Mouse (Mus musculus) CH12F3 (cell line): ENCODE measurements around the gene Btaf1.

Experiments
- in situ Hi-C: fragments of 300-500 bp; cut with MboI; formaldehyde crosslinking; loops from 2 replicates; pipeline ENCODE4 v1.14.3; 2020; ENCODE audit warnings: low sequenced_read_pairs

Gene Btaf1

DNA sequence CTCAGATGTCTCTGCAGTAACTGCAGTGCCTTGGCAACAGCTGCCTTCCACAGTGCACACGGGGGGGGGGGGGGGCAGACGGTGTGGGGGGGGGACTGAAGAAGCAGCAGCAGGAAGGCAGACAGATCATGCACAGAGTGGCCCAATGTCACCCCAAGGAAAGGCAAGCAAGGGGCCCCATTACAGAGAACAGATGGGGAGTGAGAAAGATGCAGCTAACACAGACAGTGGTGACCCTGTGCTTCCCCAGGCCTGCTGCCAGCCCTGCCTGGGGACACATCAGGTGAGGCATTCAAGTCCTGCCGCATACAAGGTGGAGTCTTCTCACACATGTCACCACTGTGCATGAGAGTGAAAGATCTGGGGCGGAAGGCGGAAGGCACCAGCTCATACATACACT, 94.7 kb downstream of the Btaf1 start:
- in situ Hi-C loops, result no loop called here

DNA sequence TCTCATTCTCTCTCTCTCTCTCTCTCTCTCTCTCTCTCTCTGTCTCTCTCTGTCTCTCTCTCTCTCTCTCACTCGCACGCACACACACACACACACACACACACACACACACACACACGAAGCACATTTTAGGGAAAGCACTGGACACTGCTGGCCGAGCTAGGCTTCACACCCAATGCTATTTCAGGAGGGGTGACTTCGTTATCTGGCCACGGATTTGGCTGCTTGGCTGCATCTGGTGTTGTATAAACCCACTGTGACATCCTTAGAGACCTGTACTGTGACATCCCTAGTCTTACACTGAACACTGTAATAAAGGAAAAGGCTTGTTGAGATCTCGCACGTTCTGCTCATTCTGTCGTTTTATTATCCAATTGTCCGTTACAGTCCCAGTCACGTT, 95.1 kb downstream of the Btaf1 start:
- in situ Hi-C loops, result no loop called here

DNA sequence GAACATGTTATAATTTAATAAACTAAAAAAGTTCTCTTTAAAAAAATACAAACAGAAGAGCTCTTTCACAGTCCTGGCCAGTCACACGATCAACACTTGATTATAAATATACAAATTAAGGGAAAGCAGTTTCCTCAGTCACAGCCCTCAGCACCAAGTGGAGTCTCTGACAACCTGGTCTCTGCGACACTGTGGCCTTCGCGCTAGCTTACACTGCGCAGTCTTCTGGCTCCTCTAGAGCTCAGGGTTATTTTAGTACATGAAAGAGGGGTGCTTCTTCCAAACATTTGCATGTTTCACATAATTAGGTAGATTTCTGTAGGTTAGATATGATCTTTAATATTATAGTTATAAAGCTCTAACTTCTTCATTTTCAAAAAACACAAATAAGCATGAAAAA, 96.3 kb downstream of the Btaf1 start:
- in situ Hi-C loops, result no loop called here

DNA sequence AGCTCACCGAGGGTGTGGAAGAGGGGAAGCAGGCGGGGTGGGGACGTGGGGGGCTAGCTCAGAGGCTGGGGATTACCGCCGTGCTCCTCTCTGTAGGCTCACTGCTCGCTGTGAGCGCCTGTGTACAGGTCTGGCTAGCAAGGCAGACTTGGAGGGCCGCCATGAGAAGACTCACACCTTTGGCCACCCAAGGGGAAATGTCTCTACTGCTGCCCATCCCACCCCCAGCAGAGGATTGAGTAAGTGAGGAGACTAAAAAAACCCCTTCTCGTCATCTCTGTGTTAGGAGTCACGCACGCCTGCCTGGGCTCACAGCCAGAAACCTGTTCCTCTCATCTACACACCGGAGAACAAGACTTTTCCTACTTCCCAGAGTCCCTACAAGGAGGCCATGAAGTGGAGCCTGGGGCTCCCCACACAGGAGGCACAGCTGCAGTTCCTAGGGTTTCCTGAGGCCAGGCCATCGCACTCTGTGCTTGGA, 100.0 kb downstream of the Btaf1 start:
- in situ Hi-C loops, result no loop called here

DNA sequence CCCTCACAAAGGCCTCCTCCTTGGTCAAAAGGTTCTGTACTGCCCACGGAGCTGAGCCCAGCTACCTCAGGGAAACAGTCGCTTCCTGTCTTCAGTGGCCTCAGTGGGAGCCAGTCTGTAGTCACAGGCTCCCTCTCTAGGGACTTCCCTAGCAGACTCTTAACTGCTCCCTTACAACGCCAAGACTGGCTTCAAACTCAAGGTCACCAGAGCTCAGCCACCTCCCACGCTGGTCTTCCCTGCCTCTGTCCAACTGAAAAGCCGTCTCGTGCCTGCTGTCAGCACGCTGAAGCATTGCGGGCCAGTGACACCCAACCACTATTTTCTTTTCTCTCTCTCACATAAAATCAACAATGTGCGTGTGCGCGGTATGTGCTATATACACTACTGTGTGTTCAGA, 100.5 kb downstream of the Btaf1 start:
- in situ Hi-C loops, result no loop called here

DNA sequence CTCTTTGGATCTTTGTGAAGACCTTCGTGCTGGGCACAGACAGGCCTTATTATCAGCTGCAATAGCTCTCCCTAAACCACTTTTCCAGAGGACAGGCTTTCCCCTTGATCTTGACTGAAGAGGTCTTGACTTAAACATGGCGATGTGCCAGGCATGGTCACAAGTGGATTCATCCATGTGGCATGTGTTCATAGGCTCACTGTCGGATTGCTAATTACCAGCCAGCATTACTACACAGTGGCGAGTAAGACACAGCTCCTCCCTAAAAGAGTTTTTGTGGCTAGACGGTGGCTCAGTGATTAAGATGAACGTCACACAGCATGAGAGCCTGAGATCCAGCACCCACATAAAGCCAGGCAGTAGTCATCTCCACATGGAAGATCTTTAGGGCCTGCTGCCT, 103.9 kb downstream of the Btaf1 start:
- in situ Hi-C loops, result no loop called here

DNA sequence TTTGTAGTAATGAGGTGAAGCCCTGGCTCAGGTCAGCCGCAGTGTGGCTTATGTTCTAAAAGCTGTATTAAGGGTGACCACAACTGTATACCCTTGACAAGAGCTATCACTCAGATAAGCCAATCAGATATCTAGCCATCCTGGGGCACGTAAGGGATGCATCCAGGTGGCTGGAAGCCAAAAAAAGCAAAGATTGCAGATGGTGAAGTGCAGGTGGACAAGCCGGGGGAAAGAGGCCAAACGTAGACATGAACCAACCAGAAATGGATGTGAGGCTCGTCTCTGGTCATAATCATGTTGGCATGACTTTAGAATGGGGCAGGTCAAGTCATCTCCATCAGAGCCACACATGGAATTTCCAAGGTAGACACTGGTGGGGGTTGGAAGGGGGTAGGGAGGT, 105.6 kb downstream of the Btaf1 start:
- in situ Hi-C loops, result no loop called here

DNA sequence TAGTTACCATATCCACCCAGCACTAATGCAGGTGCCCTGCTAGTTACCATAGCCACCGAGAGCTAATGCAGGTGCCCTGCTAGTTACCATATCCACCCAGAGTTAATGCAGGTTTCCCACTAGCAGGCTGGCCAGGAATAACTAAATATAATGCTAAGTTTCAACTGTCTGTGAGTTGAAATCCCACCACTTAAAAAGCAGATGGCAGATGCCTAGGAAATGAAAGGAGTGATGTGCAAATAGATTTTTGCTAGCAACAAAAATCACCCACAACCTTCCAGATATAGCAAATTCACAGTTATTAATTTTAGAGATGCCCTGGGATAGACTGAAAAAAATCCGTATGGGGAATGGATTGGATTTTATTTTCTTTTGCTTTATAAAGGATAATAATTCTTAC, 106.5 kb downstream of the Btaf1 start:
- in situ Hi-C loops, result no loop called here

DNA sequence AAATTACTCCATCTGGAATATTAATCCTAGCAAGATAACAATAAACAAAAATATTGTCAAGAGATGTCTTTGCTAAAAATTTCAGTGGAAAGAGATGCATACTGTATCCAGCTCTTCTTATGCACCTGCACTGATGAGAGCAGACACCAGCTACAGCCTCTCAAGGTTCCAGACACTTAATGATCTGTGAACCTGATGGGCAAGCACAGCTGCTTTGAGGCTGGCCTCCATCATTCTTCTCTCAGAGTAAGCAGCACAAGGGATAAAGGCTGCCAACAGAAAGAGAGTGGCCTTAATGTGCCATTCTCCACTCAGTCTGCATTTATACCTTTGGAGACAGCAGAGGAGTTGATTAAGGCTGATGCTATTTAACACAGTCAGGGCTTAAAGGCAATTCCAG, 115.0 kb downstream of the Btaf1 start:
- in situ Hi-C loops, result no loop called here

DNA sequence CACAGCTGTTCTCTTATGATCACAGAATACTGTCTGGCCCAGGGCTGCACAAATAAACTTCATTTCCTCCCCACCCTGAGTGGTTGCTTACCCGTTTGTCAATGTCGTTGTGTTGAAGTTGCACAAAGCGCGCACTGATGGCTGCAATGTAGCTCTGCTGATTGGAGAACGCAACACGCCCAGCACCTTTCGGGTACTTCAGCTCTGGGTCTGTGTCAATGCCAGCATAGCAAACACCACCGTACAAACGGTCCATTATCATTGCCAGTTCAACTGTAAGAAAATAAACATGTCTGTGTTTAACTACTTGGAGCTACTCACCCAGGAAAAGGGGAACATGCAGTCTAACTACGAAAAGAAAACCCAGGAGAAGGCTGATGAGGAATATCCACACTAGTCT, 118.6 kb downstream of the Btaf1 start:
- in situ Hi-C loops, result no loop called here

DNA sequence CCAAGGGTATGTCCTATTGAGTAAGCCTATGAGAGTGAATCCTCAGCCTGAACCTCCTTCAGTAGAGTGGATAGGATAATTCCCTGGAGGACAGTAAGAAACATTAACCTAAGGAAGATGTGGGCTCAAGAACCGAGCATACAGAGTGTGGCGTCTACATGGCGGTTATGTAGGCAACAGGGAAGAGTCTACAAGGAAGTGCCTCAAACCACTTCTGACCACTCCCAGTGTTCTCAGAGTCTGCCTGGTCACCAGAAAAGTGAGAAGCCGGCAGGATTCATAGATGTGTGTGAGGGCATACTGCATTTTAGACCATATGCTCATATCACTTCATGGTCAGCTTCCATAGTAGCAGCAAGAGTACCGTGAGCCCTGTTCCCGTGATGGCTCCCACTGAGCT, 122.6 kb downstream of the Btaf1 start:
- in situ Hi-C loops, result no loop called here

DNA sequence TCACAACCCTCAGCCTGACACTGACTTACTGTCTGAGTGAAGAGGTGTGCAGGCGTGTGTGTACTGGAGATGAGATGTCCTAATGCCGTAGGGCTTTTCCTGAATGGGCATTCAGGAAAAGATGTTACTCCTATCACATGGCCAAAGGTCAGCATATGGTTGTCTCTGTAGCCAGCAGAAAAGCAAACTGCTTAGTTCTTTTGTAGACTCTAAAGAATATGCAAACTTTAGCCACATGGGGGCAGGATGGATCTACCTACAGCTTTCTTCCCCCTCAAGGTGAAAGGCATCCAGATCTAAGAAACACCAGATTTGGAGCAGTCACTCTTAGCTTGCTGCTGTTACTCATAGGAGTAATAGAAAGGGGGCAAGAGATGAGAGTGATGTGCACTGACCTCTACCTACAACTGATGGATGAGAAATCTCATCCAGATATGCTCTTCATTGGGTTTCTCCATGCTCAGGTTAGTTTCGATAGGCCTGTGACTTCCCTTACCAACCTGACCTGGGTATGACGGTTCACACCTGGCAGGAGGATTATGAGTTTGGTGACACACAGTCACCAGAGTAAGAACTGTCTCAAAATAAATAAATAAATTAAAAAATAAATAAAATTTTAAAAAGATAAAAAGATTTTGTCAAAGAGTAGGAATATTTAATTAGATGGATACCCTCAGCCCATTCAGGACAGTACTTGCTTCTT, 124.9 kb downstream of the Btaf1 start:
- in situ Hi-C loops, result loop anchor here (5.0 kb wide), 1 partner anchor 212 kb away; no protein-coding TSS in a partner anchor

DNA sequence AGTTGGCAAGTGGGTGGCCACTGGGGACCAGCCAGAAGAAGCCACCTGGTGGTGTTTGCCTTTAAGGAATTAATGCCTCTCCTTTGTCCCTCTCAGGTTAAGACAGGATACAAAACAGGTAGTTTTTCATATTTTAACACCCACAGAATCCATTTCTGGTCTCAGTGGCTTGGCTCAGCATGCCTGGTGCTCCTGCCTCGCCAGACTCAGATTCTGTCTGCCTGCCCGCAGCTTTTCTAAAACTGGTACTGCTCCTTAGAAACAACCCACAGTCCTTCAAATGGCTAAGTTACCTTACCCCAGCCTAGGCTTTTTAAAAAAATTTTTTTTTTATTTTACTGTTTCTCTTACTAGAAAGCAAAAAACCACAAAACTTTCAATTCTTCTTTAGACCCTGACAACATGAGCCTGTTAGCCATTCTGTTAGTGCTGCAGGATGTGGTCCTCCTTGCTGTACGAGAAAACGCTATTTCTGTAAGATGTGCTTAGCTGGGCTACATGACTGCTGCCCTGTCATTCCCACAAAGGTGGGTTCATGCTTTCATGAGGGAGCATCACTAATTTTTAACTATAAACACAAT, 130.2 kb downstream of the Btaf1 start:
- in situ Hi-C loops, result no loop called here

DNA sequence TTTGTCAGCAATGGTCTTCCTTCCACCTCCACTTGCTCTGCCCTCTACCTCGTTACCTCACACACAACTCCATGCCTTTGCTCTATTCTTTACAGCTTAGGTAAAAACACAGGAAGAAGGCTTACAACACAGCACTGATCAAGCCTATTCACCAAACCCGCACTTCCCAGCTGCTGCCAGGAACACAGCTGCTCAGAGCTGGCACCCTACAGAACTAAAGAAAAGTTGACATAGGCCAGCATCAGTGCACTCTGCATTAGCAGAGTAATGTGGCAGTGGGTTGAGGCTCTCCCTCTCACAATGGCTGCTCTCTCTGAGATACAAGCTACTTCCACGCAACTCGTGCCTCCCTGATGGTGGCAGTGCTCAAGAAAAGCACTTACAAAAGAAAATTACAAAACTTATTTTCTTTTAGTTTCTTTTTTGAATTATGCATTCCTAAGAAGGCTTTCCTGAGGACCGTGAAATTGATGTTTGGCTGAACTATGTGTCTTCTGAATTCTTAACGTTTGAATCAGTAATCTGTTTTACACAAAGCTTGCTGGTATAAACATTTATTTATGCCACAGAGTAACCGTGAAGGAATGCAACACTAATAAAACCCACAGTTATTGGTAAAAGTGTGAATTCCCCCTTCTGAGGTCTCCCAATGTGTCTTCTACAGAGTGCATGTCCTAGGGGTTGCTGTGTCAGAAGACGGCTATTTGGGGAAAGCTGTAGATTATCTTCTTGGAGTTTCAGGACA, 131.5 kb downstream of the Btaf1 start:
- in situ Hi-C loops, result no loop called here

DNA sequence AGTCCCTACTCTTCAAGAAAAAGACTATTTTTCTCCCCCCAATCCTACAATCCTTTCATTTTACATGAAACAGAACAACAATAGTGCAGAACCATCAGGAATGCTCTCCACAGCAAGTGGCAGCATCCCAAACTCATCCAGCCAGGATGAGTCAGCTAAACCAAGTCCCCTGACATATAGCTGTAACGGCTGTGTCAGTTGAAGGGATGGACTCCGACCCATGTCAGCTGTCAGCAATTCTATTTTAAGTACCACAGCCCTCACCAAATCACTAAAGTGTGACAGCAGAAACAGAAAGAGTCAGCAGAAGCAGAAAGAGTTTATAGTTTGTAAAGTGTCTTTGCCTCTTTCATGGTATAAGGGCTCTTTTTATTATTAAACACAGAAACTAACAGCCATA, 133.7 kb downstream of the Btaf1 start:
- in situ Hi-C loops, result no loop called here

DNA sequence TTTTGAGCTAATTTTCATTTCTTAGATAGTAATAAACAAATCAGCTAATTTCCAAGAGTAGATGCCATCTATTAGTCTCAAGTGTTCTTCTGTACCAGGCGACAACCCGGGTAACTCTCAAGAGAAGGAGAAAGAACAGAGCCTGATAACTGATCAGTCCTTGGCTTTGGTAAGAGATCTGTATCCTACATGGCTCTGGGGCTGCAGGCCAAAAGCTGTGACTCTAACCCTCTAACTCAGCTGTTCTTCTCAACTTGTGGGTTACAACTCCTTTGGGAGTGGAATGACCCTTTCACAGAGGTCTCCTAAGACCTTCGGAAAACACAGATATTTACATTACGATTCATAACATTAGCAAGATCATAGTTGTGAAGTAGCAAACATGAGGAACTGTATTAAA, 134.2 kb downstream of the Btaf1 start:
- in situ Hi-C loops, result no loop called here
